Mouse (Mus musculus) spleen, postnatal 36 days (tissue): Measurements from ENCODE around the gene Plin5.
"Not testable (repeated sequence)": the region's sequence is repeated elsewhere in the genome, so short reads cannot be mapped to it uniquely, and the experiment has no call there.

Experiments used
- DNase-seq, 2 experiments: peaks; one replicate each; pipeline ENCODE4 v3.0.0; 2022; ENCODE audit warnings: low spot score in 2 of 2, mixed read lengths in 1 of 2

Plin5 gene

DNA sequence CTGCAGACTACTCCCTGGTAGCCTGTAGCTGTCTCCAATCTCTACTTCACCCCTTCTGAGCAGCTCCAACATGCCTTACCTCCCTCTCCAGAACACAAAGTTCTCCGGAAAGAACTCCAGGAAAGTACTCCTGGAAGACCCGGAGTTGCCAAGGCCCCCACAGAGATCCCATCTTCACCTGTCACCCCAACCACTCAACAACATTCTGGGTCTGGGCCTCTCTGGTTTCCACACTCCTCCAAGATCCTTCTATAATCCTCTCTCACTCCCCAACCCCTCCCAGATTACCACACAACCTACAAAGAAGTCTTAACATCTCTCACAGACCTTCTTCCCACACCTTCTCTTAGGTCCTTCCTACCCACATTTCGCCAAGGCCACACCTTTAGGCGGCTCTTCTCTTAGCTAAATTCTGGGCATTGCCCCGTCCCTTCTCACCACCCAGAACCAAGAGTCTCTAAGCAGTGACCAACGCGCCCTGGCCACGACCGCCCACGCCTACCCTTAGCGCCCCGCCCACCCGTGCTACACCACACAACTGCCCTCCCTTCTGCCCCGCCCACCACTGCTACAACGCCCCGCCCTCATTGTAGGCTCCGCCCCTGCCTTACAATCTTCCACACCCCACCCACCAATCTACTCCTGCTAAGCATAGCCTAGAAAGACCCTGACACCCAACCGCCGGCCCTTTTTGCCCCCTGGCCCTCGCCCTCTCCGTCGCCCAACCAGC lies 43.1 kb downstream of the Plin5 start:
- peak; percentile 74 to 83 for DNase-seq

- no peak for DNase-seq
Observed at GRCm38 (mm10) chr17:56072243-56072642, 45.2 kb downstream of the Plin5 start.

DNA sequence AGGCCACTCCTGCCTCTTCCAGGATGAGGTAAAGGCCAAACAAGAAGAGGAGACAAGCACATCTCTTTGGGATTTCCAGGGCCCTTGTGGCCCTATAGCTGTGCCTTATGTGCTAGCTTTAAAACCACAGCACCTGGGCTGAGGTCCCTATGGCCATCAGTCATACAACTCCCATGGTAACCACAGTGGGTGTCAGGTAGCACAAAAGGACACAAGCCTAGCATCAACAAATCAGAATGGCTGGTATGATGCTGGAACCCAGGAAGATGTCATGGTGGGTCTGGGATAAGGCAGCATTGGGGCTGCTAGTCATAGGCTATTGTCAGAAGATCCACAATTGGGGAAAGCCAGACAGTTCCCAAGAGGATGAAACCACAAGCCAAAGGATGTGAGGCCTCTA lies 46.3 kb downstream of the Plin5 start:
- DNase-seq, result no peak

- DNase-seq, result no peak
Observed at GRCm38 (mm10) chr17:56069066-56069465, 48.3 kb downstream of the Plin5 start.

GRCm38 (mm10) chr17:56066451-56066850 lies 50.9 kb downstream of the Plin5 start:
- DNase-seq, result no peak

GRCm38 (mm10) chr17:56065715-56066114 lies 51.7 kb downstream of the Plin5 start:
- DNase-seq, result not testable (repeated sequence)

DNA sequence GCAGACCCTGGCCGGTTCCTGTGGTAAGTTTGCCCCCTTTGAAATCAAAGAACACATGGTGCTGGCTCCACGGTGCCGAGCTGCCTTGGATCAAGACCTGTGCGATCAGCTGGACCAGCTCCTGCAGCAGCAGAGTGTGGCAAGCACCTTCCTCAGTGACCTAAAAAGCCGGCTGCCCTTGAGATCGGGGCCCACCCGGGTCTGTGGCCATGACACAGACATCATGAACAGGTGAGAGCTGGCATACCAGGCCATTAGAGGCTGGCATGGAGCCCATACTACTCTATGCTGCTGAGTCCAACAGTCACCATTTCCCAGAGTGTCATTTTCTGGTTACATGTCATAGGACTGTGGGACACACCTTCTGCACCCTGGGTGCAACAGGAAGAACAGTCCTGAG lies 55.3 kb downstream of the Plin5 start:
- DNase-seq, result no peak
